Mouse (Mus musculus) CH12.LX (cell line): ENCODE measurements around the gene Ppp1r32.

ENCODE experiments used
- CHD2 ChIP-seq: IDR thresholded peaks from 2 replicates; pipeline ENCODE4 v1.6.1; 2011; ENCODE audit warnings: low read length, improper control_type of control experiment
- CTCF ChIP-seq, 2 experiments: IDR thresholded peaks in 1 of 2; conservative IDR thresholded peaks in 1 of 2; 2 replicates each; pipeline ENCODE4 v1.5.1; 2011 to 2012; ENCODE audit warnings: low read depth in 2 of 2, low read length in 2 of 2, improper control_type of control experiment in 1 of 2, inconsistent platforms in 1 of 2, mild to moderate bottlenecking in 1 of 2, moderate library complexity in 1 of 2
- EP300 ChIP-seq: IDR thresholded peaks from 2 replicates; pipeline ENCODE4 v1.6.1; 2011; ENCODE audit warnings: low read length, improper control_type of control experiment
- IRF4 ChIP-seq: IDR thresholded peaks from 2 replicates; pipeline ENCODE4 v1.6.1; 2014; ENCODE audit warnings: low read depth, mild to moderate bottlenecking, inconsistent platforms, low read length, improper control_type of control experiment
- KAT2A ChIP-seq: IDR thresholded peaks from 2 replicates; pipeline ENCODE4 v1.6.1; 2012; ENCODE audit warnings: low read length, improper control_type of control experiment, inconsistent platforms; ENCODE audit not compliant: insufficient replicate concordance
- MAFK ChIP-seq: IDR thresholded peaks from 2 replicates; pipeline ENCODE4 v1.6.1; 2011; ENCODE audit warnings: low read length, improper control_type of control experiment; ENCODE audit not compliant: insufficient replicate concordance
- MAX ChIP-seq: IDR thresholded peaks from 2 replicates; pipeline ENCODE4 v1.6.1; 2011; ENCODE audit warnings: low read length, improper control_type of control experiment
- MEF2A ChIP-seq: IDR thresholded peaks from 2 replicates; pipeline ENCODE4 v1.6.1; 2014; ENCODE audit warnings: low read depth, mild to moderate bottlenecking, inconsistent platforms, low read length, improper control_type of control experiment, borderline replicate concordance
- MYC ChIP-seq: IDR thresholded peaks from 2 replicates; pipeline ENCODE4 v1.6.1; 2011; ENCODE audit warnings: low read depth, mild to moderate bottlenecking, improper control_type of control experiment, low read length
- POLR2A ChIP-seq: IDR thresholded peaks from 2 replicates; pipeline ENCODE4 v1.6.1; 2011; ENCODE audit warnings: low read depth, mild to moderate bottlenecking, improper control_type of control experiment, low read length
- USF1 ChIP-seq: IDR thresholded peaks from 2 replicates; pipeline ENCODE4 v1.6.1; 2014; ENCODE audit warnings: low read depth, mild to moderate bottlenecking, inconsistent platforms, low read length, improper control_type of control experiment
- ZKSCAN1 ChIP-seq: IDR thresholded peaks from 2 replicates; pipeline ENCODE4 v1.6.1; 2012; ENCODE audit warnings: low read depth, inconsistent platforms, low read length, improper control_type of control experiment, borderline replicate concordance
- ZNF384 ChIP-seq: IDR thresholded peaks from 2 replicates; pipeline ENCODE4 v1.6.1; 2012; ENCODE audit warnings: low read depth, low read length, improper control_type of control experiment, inconsistent platforms

- TF ChIP-seq CTCF (conservative IDR thresholded peaks at IDR 0.05 in 1 of 2, IDR thresholded peaks at IDR 0.05 in 1 of 2; ENCODE audit: low read depth in 2 of 2, low read length in 2 of 2) (no peak), ZKSCAN1 (no peak), POLR2A (no peak), ZNF384 (no peak), IRF4 (no peak), MAFK (no peak), EP300 (no peak), MYC (no peak), CHD2 (no peak), USF1 (no peak), KAT2A (no peak), MEF2A (no peak), MAX (no peak)
Measured at GRCm38 (mm10) chr19:10472958-10473357, 9.8 kb downstream of the Ppp1r32 start.
